Mouse (Mus musculus): ENCODE data around the gene Ccna2. TPM values are rescaled to one million over a fixed set of nuclear protein-coding genes. Genes with fewer than 3 reads are reported as not detected.

Gene Ccna2
- polyA plus RNA-seq, 1 experiment from 2014 or later: 165 TPM

DNA sequence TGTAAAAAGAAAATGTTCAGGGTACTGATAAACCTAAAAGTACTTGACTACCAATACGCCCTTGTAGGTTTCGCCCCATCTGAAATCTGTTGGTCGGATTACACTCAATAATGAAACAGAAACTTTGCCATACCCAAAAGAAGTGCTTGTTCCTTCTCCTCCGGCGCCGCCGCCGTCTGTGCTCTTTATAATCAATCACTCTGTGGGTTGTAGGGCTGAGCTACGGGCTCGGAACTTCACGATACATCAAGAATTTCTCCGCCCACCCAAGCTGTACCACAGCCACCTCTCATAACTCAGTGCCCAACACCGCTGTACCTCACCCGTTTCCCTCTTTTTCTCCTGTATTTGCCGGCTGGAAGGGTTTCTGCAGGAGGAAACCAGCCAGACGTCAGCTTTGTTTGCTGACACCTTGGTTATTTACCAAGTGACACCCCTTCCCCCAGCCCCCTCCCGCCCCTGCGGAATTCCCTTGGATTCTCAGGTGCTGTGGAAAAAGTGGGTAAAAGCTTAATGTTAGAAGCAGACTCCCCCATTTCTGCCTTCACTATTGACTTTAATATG lies 39.9 kb downstream of the Ccna2 start:
- no peaks in the 10 kb centered on the region for H3K36me3 ChIP-seq
- no peaks in the 10 kb centered on the region for H3K9me3 ChIP-seq
- H3K9ac ChIP-seq: peak overlapping the region; percentile 56; the same call in 1 of the 2 replicates
- H3K4me1 ChIP-seq: peaks cover 12% of the 10 kb centered on the region; the same call in 1 of the 2 replicates
- peaks cover 18% of the 10 kb centered on the region for H3K27me3 ChIP-seq
- no peak; the same call in 1 of the 2 replicates for ATAC-seq (ENCODE audit: low FRiP score, low read depth)
- H3K27ac ChIP-seq: no peak overlapping the region
- peak overlapping the region; percentile 68 for H3K4me2 ChIP-seq (replicated peaks)
- 6% methylated on average over 18 of the region's 18 CpGs for WGBS
- peak overlapping the region; percentile 38 for H3K4me3 ChIP-seq

DNA sequence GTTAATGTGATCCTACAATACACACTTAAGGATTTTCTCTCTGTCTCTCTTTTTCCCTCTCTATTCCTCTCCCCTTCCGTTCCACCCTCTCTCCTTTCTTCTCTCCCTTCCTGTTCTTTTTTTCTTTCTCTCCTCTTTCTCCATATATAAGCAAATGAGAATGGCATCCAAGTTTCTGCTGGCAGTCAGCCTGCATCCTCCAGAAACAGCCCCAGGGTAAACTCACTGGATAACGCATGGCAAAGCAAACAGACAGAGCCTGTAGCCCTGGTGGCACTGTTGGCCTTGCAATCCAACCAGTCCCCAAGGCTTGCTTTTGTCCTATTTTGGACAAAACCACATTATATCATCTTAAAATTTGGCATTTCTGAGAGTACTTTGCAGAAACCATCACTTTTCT lies 40.7 kb downstream of the Ccna2 start:
- H3K27ac ChIP-seq: no peak overlapping the region
- no peaks in the 10 kb centered on the region for H3K36me3 ChIP-seq
- H3K4me2 ChIP-seq (replicated peaks): 0 out of 2 replicates have a peak overlapping the region, but pooled peaks have one; percentile 68
- H3K4me3 ChIP-seq: no peak overlapping the region
- no peaks in the 10 kb centered on the region for H3K9me3 ChIP-seq
- 40% methylated on average over 2 of the region's 2 CpGs for WGBS
- peaks cover 18% of the 10 kb centered on the region for H3K27me3 ChIP-seq
- H3K9ac ChIP-seq: no peak overlapping the region
- no peak for ATAC-seq (ENCODE audit: low FRiP score, low read depth)
- peaks cover 12% of the 10 kb centered on the region; the same call in 1 of the 2 replicates for H3K4me1 ChIP-seq

DNA sequence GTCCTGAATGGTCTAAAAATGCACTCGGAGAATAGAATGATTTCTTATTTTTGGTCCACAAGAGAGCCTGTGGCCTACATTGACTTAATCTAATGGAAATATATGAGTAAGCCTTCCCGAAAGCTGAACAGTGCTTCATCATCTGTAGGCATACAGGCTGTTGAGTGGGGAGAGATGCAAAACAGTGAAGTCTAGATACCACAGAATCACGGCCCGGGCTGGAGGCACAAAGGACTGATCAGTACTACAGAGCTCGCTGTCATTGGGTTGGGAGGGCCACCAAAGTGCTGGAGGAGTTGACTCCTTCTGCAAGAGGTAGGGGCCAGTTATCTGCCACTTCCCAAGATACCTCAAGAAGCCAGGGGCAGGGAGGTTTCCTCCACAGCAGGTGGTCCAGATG lies 41.2 kb downstream of the Ccna2 start:
- H3K36me3 ChIP-seq: no peaks in the 10 kb centered on the region
- H3K9me3 ChIP-seq: no peaks in the 10 kb centered on the region
- no peak for ATAC-seq (ENCODE audit: low FRiP score, low read depth)
- H3K9ac ChIP-seq: no peak overlapping the region
- H3K27me3 ChIP-seq: peaks cover 18% of the 10 kb centered on the region
- no peak overlapping the region for H3K27ac ChIP-seq
- no peak overlapping the region for H3K4me2 ChIP-seq (replicated peaks)
- WGBS: 84% methylated on average over 5 of the region's 5 CpGs
- H3K4me1 ChIP-seq: peaks cover 12% of the 10 kb centered on the region; the same call in 1 of the 2 replicates
- no peak overlapping the region for H3K4me3 ChIP-seq

DNA sequence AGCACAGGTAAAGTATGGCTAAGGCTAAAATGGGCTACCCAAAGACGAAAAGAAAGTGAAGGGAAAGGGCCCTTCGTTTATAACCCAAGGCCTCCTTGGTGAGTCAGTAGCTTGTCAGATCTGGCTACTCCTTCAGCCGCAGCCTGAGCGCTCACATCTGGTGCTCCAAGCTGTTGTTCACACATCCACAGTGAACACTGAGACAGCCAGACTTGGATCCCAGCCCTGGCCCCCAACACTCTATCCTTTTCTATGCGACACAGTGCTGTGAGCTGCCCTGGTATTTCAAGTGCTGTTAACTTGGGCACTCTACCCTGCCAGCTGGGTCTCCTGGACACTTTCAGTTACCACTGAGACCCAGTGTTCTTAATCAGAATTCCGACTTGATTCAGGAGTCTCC lies 41.6 kb downstream of the Ccna2 start:
- Histone ChIP-seq H3K27ac (no peak overlapping the region), H3K9me3 (no peaks in the 10 kb centered on the region), H3K4me3 (no peak overlapping the region), H3K36me3 (no peaks in the 10 kb centered on the region), H3K4me2 (replicated peaks) (no peak overlapping the region), H3K27me3 (peaks cover 18% of the 10 kb centered on the region), H3K9ac (no peak overlapping the region), H3K4me1 (peaks cover 12% of the 10 kb centered on the region; the same call in 1 of the 2 replicates)
- 90% methylated on average over 6 of the region's 6 CpGs for WGBS
- ATAC-seq (ENCODE audit: low FRiP score, low read depth): no peak

DNA sequence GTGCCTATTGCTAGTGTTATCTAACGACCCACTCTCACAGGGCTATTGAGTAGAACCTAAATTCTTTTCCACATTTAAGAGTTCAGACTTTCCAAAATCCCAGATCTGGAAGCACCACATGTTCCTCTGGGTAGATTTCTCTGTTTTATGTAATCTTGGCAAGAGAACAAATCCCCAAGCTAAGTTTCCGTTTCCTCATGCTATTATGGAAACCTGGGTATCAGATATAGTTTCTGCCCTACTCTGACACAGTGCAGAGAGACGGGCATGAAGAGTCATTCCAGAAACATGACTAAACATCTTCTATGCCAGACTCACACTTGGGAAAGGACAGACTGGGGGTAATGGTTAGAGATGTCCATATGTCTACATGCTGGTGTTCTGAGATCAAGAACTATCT lies 47.5 kb downstream of the Ccna2 start:
- Histone ChIP-seq H3K9me3 (no peaks in the 10 kb centered on the region), H3K27me3 (peaks cover 43% of the 10 kb centered on the region), H3K4me1 (peaks cover 10% of the 10 kb centered on the region; the same call in 1 of the 2 replicates), H3K36me3 (no peaks in the 10 kb centered on the region), H3K4me3 (no peak overlapping the region), H3K9ac (no peak overlapping the region), H3K27ac (no peak overlapping the region), H3K4me2 (replicated peaks) (no peak overlapping the region)
- WGBS: 71% methylated on average over 3 of the region's 3 CpGs
- no peak for ATAC-seq (ENCODE audit: low FRiP score, low read depth)

DNA sequence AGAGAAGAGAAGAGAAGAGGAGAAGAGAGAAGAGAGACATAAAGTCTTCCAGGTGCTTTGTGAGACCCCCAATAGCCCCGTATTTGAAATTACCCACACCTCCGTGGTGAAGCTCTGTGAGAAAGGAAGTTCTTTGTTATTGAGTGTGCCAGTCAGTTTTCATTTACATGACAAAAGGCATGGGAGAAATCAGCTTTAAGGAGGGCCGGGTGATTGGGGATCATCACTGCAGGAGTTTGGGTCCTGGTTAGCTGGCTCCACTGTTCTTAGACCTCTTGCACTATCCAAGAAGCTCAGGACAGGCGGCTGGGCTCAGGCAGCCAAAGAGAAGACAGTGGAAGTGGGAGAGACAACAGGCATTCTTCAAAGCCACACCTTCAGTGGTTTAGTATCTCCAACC lies 49.8 kb downstream of the Ccna2 start:
- no peak for ATAC-seq (ENCODE audit: low FRiP score, low read depth)
- Histone ChIP-seq H3K4me2 (replicated peaks) (no peak overlapping the region), H3K9ac (no peak overlapping the region), H3K9me3 (no peaks in the 10 kb centered on the region), H3K27me3 (peaks cover 56% of the 10 kb centered on the region), H3K4me3 (no peak overlapping the region), H3K27ac (no peak overlapping the region), H3K36me3 (no peaks in the 10 kb centered on the region), H3K4me1 (peaks cover 10% of the 10 kb centered on the region; the same call in 1 of the 2 replicates)
- WGBS: 10% methylated on average over 4 of the region's 4 CpGs

DNA sequence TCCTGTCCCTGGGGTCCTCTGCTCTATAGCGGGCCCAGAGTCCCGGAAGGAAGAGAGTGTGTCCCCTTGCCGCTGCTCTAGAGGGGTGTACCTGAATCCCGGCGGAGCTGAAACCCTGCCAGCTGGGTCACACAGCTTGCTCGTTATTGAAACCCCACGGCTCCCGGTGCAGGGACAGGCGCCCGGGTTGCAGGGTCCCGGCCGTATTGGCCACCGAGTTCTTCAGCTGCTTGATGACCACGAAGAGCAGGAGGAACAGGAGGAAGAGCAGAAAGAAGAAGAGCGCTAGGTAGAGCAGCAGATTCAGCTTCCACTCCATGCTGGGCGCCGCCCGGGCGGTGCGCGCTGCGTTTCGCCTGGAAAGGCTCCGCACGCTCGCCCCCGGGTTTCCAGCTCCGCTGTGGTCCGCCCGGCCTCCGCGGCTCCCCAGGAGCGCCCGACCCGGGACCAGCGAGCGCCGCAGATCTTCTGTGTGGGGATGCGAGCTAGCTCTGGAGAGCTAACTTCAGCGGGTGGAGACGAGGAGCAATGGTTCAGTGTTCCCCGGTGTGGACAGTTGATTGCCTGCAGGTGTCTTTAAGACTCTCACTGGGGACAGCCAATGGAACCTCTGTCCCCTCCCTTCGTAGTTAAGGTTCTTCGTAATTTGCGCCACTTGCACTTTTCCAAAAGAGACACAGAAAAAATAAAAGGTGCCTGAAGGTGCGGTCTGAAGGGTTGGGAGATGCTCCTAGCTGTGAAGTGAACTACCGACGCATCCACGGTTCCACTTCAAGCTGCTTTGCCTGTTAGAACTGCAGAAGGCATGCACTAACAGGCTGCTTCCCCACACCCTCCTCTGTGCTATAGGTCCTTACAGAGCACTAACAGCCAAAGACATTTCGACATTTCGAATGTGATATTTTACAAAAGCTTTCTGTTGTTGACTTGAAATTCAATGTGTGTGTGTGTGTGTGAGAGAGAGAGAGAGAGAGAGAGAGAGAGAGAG lies 50.6 kb downstream of the Ccna2 start, which contains the start of gene Gm11549:
TSS of gene Gm11549 (minus strand) at position 741 of the 988 bp plus-strand sequence.
- Histone ChIP-seq H3K27ac (no peak within 1 kb of the TSS), H3K36me3 (no peaks in the 10 kb centered on the region), H3K4me2 (replicated peaks) (peak within 1 kb of the TSS; percentile 90), H3K4me1 (peaks cover 10% of the 10 kb centered on the region; the same call in 1 of the 2 replicates), H3K27me3 (peaks cover 58% of the 10 kb centered on the region), H3K9me3 (no peaks in the 10 kb centered on the region), H3K4me3 (peak within 1 kb of the TSS; percentile 52), H3K9ac (peak within 1 kb of the TSS; percentile 65)
- no peak for ATAC-seq (ENCODE audit: low FRiP score, low read depth)
- WGBS: under 1% methylated on average over 51 of the region's 51 CpGs

DNA sequence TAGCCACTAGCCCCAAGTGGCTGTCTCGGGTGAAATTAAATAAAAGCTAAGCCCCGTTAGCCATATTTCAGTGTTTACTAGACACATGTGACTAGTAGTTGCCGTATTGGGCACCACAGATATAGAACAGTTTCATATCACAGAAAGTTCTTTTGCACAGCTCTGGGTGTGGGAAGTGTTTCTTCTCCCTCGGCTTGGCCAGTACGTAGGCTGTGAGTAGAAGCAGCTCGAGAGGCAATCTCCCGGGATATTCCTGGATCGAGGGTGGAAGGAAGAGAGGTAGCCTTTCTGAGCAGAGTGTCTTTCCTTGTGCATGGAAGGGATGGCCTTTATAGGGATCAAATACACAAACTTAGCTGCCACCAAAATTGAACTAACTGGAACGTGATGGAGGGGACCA lies 55.8 kb downstream of the Ccna2 start:
- ATAC-seq (ENCODE audit: low FRiP score, low read depth): no peak
- Histone ChIP-seq H3K4me1 (peaks cover 6% of the 10 kb centered on the region; the same call in 1 of the 2 replicates), H3K27ac (no peak overlapping the region), H3K4me3 (no peak overlapping the region), H3K27me3 (peaks cover 29% of the 10 kb centered on the region), H3K4me2 (replicated peaks) (no peak overlapping the region), H3K9ac (no peak overlapping the region), H3K36me3 (no peaks in the 10 kb centered on the region), H3K9me3 (no peaks in the 10 kb centered on the region)
- 87% methylated on average over 9 of the region's 9 CpGs for WGBS

Other genes with a start within 250 kb of the Ccna2 start
- gene Anxa5, start 96.3 kb downstream of the Ccna2 start, polyA plus RNA-seq (2015; fragmentation: Nextera tagmentation; extraction: Ambion mirVana): 334 and 341 TPM in 2 replicates
- 1.5 and 2.2 TPM in 2 replicates for gene 1810062G17Rik, start 96.2 kb downstream of the Ccna2 start, polyA plus RNA-seq (2015; fragmentation: Nextera tagmentation; extraction: Ambion mirVana)
- gene Gm11549, start 50.3 kb downstream of the Ccna2 start, polyA plus RNA-seq (2015; fragmentation: Nextera tagmentation; extraction: Ambion mirVana): 0.08 TPM in 1 of 2 replicates, not detected in the other
- 67.2 and 69.9 TPM in 2 replicates for gene Exosc9, start 19.5 kb downstream of the Ccna2 start, polyA plus RNA-seq (2015; fragmentation: Nextera tagmentation; extraction: Ambion mirVana)
- 19.8 and 19.9 TPM in 2 replicates for gene Bbs7, start 41.3 kb upstream of the Ccna2 start, polyA plus RNA-seq (2015; fragmentation: Nextera tagmentation; extraction: Ambion mirVana)
- gene Trpc3, start 118.0 kb upstream of the Ccna2 start, polyA plus RNA-seq (2015; fragmentation: Nextera tagmentation; extraction: Ambion mirVana): 1.9 and 3.2 TPM in 2 replicates